Mouse (Mus musculus) cerebellum, adult 18-20 months (tissue): ENCODE data around the gene Smarcd3.
A peak's percentile ranks its signal among the peaks of the same experiment; 100 is the strongest.

ENCODE experiments used
- DNase-seq, 2 experiments: peaks; one replicate each; pipeline ENCODE4 v3.0.0; 2021

The Smarcd3 gene

DNA sequence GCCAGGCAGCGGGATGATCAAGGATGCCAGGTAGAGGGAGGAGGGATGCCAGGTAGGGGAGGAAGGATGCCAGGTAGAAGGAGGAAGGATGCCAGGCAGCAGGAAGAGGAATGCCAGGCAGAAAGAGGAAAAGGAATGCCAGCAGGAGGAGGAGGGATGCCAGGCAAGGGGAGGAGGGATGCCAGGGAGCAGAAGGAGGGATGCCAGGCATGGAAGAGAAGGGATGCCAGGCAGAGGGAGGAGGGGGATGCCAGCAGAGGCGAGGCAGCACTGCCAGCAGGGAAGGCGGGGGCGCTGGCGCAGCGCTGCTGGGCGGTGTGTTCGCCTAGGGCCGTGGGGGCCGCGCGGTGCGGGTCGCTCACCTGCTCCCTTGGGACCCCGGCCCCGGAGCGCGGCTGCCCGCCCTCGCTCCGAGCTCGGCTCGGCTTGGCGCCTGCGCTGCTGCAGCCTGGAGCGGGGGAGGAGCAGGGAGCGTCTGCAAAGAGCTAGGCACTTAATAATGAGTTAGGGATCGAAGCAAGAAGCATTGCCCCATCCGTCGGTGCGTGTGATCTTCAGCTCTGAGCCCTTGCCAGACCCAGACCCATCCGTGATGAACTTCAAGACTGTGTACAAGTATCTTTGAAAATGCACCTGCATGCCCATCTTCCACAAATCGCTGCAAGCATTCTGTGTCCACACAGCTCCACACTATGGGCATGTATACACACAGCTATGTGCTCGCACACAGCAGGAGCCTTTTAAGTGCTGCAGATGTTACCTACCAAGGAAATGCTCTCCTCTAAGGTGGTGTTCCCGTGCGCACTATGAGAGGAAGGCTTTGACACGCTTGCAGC, at the start of gene Smarcd3:
Gene Smarcd3, minus strand, starts transcription at position 426 of the 836 bp plus-strand sequence.
- peak; percentile 90 to 94 for DNase-seq

GRCm38 (mm10) chr5:24661457-24661856, 37.2 kb upstream of the Smarcd3 start:
- no peak for DNase-seq

DNA sequence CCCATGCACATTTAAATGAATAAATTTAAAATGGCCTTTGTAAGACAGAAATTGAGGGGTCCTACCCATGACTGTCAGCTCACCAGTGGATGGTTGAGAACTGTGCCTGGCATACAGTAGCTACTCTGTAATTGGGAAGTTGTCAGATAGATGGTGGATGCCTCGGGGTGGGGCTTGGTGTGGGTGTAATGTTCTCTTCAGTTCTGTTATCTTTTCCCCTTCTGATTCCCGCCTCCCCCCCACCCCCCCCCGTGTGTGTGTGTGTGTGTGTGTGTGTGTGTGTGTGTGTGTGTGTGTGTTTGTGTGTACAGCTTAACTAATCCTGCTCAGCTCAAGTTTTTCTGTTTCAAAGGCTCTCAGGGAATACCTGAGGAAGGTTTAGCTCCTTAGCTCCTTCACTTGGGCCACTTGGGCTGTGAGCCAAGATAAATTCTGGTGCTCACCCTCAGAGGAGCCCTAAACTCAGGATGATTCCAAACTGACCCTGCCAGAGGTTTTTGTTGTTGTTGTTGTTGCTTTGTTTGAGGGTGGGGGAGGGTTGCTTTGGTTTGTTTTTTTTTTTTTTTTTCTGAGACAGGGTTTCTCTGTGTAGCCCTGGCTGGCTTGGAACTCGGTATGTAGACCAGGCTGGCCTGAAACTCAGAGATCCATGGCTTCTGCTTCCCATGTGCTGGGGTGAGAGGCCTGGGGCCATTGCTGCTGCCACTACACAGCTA, 35.7 kb upstream of the Smarcd3 start:
- no peak for DNase-seq

GRCm38 (mm10) chr5:24657113-24657512, 32.9 kb upstream of the Smarcd3 start:
- peak in 1 of 2 experiments; percentile 15 for DNase-seq

DNA sequence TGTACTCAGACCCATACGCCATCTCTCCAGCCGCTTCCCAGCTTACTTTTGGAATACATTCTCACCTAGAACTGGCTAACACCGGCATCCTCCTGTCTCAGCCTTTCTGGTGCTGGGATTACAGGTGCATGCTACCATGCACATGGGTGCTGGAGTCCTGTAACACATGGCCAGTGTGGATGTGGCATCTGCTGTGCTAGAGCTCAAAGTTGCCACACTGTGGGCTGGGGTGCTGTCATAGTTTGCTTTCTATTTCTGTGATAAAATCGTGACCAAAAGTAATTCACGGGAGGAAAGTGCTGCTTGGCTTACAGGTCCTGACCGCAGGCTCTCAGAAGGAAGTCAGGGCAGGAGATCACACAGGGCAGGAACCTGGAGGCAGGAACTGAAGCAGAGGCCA, 30.3 kb upstream of the Smarcd3 start:
- no peak for DNase-seq

DNA sequence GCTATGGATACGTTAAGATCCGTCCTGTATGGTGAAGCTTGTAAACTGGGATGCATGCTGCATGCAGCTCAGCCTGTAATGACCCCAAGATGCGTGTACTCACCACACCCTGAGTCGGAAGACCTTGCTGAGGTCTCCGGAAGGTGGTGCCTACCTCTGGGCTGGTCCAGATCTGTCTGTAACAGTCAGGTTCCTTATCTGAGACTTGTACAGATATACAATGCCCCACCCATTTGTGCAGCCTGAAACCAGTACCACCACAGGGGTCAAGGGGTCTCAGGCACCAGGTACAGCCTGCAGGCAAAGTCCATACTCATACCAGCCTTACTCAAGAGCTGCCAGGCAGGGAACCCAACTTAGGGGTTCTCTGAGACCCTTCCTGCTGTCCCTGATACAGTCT, 28.6 kb upstream of the Smarcd3 start:
- DNase-seq, result no peak

GRCm38 (mm10) chr5:24651768-24652752, 27.8 kb upstream of the Smarcd3 start:
- peak; percentile 83 to 92 for DNase-seq

DNA sequence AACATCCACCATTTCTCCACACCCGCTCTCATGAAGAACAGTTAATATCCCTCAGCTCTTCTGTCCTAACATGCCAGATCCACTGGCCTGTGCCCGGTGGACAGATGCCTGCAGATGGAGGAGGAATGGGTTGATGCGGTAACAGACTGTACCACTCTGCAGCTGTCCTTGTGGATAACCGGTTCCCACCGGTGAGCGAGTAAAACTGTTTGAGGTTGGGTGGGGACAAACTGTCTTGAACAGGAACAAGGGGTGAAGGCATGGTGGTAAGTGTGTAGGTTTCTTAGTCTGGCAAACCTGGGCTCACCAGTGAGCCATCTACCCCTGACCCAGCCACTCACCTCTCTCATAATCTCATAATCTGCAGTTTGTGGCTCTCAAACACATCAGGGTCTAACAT, 27.1 kb upstream of the Smarcd3 start:
- DNase-seq, result no peak

DNA sequence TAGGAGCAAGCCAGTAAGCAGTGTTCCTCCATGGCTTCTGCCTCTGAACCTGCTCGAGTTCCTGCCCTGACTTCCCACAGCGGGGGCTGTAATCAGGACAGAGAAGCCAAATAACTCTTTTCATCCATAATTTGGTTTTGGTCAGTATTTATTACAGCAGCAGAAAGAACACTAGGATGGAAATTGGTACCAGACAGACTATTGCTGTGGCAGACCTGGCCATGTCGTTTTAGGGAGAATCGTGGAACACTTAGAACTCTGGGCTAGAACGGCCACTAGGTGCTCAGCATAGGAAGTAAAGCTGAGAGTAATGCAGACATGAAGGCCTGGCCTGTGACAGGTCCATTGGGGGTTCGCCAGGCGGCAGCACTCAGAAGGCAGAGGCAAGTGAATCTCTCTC, 25.5 kb upstream of the Smarcd3 start:
- DNase-seq, result no peak

DNA sequence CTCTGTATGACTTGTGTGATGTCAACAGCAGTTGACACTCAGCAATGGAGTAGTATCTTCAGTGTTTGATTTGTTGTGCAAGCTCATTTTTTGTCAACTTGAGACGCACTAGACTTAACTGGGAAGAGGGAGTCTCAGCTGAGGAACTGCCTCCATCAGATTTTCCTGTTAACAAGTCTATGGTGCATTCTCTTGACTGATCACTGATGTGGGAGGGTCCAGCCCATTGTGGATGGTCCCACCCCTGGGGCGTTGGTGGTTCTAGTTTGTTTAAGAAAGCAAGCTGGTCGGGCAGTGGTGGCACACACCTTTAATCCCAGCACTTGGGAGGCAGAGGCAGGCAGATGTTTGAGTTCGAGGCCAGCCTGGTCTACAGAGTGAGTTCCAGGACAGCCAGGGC, 25.0 kb upstream of the Smarcd3 start:
- DNase-seq, result no peak

DNA sequence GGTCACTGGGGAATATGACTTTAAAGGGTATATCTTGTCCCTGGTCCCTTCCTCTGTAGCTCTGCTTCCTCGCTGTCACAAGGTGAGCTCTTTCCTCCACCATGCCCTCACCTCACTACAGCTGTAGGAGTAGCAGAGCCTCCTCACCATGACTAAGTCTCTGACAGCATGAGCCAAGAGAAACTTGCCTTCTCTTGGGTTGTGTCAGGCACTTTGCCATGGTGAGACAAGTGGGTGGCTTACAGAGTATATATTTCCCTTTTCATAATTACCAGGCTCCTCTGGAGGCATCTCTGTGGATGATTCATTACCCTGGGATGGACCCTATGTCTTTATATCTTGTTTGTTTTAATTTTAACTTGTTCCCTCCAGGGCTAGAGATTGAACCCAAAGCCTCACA, 21.2 kb upstream of the Smarcd3 start:
- no peak for DNase-seq

DNA sequence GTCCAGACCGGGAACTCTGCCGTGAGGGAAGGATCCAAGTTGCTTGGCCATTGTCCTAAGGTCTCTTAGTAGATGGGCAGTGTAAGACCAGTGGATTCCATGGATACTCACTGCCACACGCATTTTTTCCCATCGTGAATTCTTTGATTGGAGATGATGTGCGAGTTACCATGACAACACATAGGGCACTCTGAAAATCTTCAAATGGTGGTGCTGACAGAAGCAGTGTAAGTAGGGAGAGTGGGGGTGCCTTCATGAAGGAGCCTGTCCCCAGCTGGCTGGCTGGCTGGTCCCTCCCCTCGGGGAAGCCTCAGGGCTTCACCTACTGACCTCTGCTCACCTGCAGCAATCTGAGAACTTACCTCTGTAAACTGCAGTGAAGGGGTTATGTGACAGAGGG, 14.9 kb upstream of the Smarcd3 start:
- DNase-seq, result no peak

DNA sequence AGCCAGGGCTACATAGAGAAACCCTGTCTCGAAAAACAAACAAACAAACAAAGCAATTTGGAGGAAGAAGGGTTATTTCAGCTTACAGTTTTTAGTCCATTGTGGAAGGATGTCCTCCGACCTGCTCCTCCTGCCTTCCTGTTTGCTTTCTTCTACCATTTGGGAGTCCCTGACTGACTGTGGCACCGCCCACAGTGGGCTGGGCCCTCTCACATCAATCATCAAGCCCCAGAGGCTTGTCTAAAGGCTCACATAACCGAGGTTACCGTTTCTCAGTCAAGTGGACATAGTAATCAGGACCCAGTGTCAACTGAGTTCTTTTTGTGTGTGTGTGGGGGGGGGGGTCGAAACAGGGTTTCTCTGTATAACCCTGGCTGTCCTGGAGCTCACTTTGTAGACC, 13.9 kb upstream of the Smarcd3 start:
- DNase-seq, result no peak

- peak; percentile 35 to 41 for DNase-seq
Observed at GRCm38 (mm10) chr5:24636987-24637386, 12.8 kb upstream of the Smarcd3 start.

DNA sequence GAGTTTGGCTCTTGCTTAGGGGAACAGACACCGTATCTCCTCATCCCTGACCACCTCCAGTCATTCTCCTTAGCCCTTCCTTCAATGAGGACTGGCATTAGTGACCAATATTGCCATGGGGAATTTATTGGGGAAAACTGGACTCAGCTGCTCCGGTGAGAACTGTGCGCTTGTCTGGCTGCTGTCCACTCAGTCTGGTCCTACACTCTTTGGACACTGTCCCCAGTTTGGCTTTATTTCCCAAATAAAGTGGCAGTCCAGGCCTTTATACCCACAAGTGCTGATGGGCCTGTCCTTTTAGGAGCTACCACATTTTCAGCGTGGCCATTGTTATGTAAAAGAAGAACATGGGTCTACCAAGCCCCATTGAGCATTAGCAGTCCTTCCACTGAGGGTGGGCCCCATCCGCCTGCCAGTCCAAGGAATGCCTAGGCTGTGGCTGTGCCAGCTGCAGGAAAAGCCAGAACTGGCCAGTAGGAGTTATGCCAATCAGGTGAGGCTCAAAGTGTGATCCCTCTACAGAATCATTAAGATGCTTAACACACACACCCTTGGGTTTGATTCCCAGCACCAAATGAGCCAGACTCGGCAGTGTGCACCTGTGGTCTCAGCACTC, 11.4 kb upstream of the Smarcd3 start:
- DNase-seq, result no peak

- no peak for DNase-seq
Observed at GRCm38 (mm10) chr5:24635093-24635492, 10.9 kb upstream of the Smarcd3 start.

DNA sequence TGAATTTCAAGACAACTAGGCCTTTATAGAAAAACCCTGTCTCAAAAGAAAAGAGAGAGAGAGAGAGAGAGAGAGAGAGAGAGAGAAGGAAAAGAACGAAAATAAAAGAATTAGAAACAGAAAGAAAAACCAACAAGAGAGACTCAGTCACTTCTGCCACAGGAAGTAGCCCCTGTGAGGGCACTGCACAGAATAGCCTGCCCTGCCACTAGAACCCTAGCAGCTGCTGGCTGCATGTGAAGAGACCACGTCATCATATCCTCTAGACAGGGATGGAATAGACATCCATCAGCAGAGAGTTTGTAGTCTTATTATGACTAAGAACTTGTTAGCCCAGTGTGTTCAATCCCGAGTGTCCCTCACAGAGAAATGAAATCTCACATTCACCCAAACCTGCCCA, 5.5 kb upstream of the Smarcd3 start:
- DNase-seq, result no peak

DNA sequence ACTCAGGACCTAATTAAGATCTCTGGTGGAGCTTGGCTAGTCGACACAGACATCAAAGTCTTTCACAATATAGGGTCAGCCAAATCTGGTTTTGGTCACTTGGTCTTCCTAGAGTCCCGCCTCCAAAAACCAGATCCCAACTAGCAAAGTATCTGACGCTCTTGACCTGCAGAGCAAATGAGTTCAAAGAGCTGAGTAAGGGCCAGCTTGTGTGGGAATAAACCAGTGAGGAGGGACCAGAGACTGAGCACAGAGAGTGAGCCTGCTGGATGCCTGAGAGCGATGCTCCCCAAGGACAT, 560 bp upstream of the Smarcd3 start:
- DNase-seq, result no peak

DNA sequence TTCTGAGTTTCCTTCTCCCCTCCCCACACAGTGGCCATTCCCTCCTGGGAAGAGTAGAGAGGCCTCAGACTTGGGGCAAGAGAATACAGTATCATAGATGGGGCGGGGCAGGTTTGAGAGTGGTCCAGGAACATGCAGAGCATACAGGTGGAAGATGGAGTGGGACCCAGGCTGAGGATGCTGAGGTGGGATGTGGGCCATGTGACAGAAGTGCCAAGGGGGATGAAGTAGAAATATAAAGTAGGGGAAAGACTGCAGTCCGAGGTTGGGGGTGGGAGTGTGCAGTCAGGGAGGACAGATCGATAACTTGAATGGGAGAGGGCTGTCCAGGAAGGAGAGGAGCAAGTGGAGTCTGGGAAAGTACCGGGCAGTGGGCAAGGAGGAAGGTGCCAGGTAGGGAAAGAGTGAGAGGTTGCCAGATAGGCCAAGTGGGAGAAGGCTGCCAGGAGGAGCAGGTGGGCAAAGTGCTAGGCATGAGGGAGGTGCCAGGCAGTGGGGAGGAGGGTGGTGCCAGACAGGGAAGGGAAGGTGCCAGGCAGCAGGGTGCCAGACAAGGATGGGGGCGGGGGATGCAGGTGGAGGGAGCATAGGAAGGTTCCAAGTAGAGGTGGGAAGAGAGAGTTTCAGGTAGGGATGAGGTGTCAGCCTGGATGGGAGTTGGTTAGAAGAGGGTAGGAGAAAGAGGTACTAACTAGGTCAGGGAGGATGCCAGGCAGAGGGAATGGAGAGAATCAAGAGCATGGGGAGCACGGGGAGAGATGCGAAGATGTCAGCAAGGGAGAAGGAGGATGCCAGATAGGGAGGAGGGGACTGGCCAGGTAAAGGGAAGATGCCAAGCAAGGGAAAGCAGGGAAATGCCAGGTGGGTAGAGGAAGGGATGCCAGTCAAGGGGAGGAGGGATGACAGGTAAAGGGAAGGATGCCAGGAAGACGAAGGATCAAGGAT, 898 bp downstream of the Smarcd3 start:
- DNase-seq, result peak; percentile 88 to 92

DNA sequence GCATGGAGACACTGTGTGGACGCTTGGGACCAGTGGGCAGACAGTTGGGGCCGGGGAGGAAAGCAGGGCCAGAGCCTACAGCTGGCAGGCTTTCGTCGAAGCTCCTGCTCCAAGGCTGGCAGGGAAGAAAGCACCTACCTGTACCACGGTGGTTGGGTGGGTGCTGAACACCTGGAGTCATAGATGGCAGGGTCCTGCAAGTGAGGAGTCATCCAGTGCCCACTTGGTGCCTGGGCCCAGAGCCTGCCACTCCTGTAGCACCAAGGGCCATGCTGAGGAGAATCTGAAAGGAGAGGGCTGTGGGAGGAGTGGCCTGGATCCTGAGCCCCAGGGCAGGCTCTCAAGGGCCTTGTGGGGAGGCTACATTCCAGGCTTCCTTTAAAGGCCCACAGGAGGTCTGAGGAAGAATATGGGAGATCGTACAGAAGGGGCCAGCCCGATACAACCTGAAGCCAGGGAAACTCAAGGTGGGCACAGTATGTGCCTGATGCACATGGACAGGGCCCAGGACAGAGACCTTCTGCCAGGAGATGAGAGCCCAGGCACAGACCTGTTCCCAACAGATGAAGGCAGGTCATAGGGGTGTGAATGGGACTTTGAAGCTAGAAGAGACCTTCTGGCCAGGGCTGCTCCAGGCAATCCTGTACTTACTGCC, 1.7 kb downstream of the Smarcd3 start:
- peak in 1 of 2 experiments; percentile 48 for DNase-seq

DNA sequence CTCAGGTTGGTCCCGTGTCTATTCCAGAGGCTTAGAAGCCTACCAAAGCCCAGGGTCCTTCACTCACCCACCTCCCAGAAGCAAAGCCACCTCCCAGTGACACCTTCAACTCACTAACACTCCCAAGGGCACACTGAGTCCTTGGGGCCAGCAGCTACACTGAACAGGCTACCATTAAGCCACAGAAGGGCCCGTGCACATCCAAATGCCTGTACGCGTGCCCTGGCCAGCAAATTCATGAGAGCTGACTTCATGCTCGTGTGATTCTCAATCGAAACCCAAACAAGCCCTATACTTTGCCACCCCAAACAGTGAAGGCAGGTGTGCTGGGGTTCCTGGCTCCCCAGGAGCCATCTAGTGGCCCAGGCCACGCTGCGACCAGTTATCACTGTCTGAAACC, 3.6 kb downstream of the Smarcd3 start:
- no peak for DNase-seq
